In the genomic region with DNA sequence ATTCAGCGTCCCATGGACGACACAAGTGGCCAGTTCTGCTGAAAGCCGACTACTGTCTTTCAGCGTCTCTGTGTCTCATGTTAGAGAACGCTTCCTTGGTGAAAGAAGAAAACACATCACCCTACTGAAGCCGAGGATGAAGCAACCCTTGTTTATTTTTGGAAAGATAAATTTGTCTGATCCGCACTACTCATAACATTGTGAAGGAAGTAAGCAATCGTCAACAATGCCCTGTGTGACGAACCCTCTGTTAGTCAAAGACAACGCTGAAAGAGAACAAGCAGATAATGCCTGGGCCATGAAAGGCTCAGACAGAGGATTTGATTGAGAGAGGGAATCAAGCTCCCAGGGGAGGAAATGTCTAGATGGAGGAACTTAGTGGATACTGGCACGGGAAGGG, we compare ENCODE assay signal across 20 mouse cellular contexts. TPM values are rescaled to one million over a fixed set of nuclear protein-coding genes. Genes with fewer than 3 reads are reported as not detected.
DNase-seq lines count a peak whose midpoint lies in the region; ATAC-seq and TF ChIP-seq lines count a peak whose summit lies in the region.
"Had no signal": no experiment of that assay in that cellular context is flagged by ENCODE, and none has a peak within 500 bp of the region (broad histone marks: within the 10 kb centered on the region; RNA-seq: fewer than 3 reads in every experiment).

No protein-coding gene starts in this region.

- peaks cover 11% of the 10 kb centered on the region for H3K4me1 ChIP-seq in kidney, adult 2 months (ENCODE audit: control insufficient read depth, insufficient read depth, low read length)
- peaks cover 45% of the 10 kb centered on the region for H3K4me1 ChIP-seq in bone marrow macrophage, adult 2 months (ENCODE audit: control insufficient read depth, insufficient read depth, low read length)
- 0 out of 2 replicates have a peak, but pooled peaks cover 3% of the 10 kb centered on the region for H3K4me1 ChIP-seq in stomach, postnatal 0 days (replicated peaks; ENCODE audit: control insufficient read depth, insufficient read depth)
- H3K4me1 ChIP-seq in midbrain, embryonic 13.5 days (replicated peaks), result peaks cover 29% of the 10 kb centered on the region

- TF ChIP-seq CTCF in gastrocnemius, adult 2 months (IDR thresholded peaks at IDR 0.05), result no peak
- no peak for TF ChIP-seq CTCF in kidney, adult 2 months (conservative IDR thresholded peaks at IDR 0.05; ENCODE audit: insufficient read depth, insufficient read length, low read depth, low read length)
- TF ChIP-seq CTCF in bone marrow macrophage, adult 2 months (IDR thresholded peaks at IDR 0.05; ENCODE audit: low read depth, low read length), result no peak
- no peak for TF ChIP-seq CTCF in stomach, postnatal 0 days (IDR thresholded peaks at IDR 0.05; ENCODE audit: low read depth)

- TF ChIP-seq POLR2A in kidney, adult 2 months (IDR thresholded peaks at IDR 0.05; ENCODE audit: low read depth, low read length), result no peak
- no peak for TF ChIP-seq POLR2A in bone marrow macrophage, adult 2 months (IDR thresholded peaks at IDR 0.05; ENCODE audit: borderline replicate concordance, low read depth, low read length)

- no peak for TF ChIP-seq EP300 in stomach, postnatal 0 days (optimal IDR thresholded peaks at IDR 0.05)

- H3K36me3 ChIP-seq in kidney, adult 2 months (ENCODE audit: control insufficient read depth, insufficient read depth, low read length), result no peaks in the 10 kb centered on the region
- H3K36me3 ChIP-seq in stomach, postnatal 0 days (ENCODE audit: control insufficient read depth, insufficient read depth, low read length), result peaks cover 3% of the 10 kb centered on the region; the same call in 1 of the 2 replicates
- H3K36me3 ChIP-seq in midbrain, embryonic 13.5 days, result peaks cover 28% of the 10 kb centered on the region
- H3K36me3 ChIP-seq: G1E had no signal

- ATAC-seq in stomach, postnatal 0 days (ENCODE audit: low FRiP score, low TSS enrichment), result no peak
- no peak for ATAC-seq in midbrain, embryonic 13.5 days
- ATAC-seq: CD4-positive, CD25-positive, alpha-beta regulatory T cell, adult 4 months; forebrain, embryonic 14.5 days; intestine, embryonic 15.5 days had no signal

- intact Hi-C loops in gastrocnemius, adult 2 months (cut with DNase I), result no loop called here

- peak overlapping the region; percentile 35; the same call in 1 of the 2 replicates for H3K27ac ChIP-seq in gastrocnemius, adult 2 months
- 0 out of 2 replicates have a peak overlapping the region, but pooled peaks have one; percentile 22 for H3K27ac ChIP-seq in kidney, adult 2 months (ENCODE audit: insufficient read depth, low read depth, low read length)
- peak overlapping the region; percentile 85 for H3K27ac ChIP-seq in bone marrow macrophage, adult 2 months (ENCODE audit: insufficient read depth, low read depth, low read length)
- peak overlapping the region; percentile 30; the same call in 1 of the 2 replicates for H3K27ac ChIP-seq in stomach, postnatal 0 days (replicated peaks)
- no peak overlapping the region for H3K27ac ChIP-seq in midbrain, embryonic 13.5 days
- H3K27ac ChIP-seq: embryonic facial prominence, embryonic 10.5 days; heart, embryonic 10.5 days; hindbrain, embryonic 10.5 days; hindbrain, embryonic 14.5 days; intestine, embryonic 15.5 days had no signal

- 82% methylated on average over 11 of the region's 11 CpGs for WGBS in kidney, adult 2 months
- WGBS in stomach, postnatal 0 days, result 65% methylated on average over 11 of the region's 11 CpGs
- WGBS in midbrain, embryonic 13.5 days, result 87% methylated on average over 11 of the region's 11 CpGs

- H3K9me3 ChIP-seq in stomach, postnatal 0 days (ENCODE audit: control insufficient read depth, low read length), result no peaks in the 10 kb centered on the region
- no peaks in the 10 kb centered on the region for H3K9me3 ChIP-seq in midbrain, embryonic 13.5 days
- H3K9me3 ChIP-seq: embryonic facial prominence, embryonic 10.5 days; G1E; heart, embryonic 10.5 days; hindbrain, embryonic 10.5 days; intestine, embryonic 15.5 days had no signal

- no peak overlapping the region for H3K4me3 ChIP-seq in gastrocnemius, adult 2 months
- no peak overlapping the region for H3K4me3 ChIP-seq in kidney, adult 2 months (ENCODE audit: insufficient read depth, low read depth, low read length)
- H3K4me3 ChIP-seq in bone marrow macrophage, adult 2 months (ENCODE audit: insufficient read depth, low read length), result no peak overlapping the region
- no peak overlapping the region for H3K4me3 ChIP-seq in stomach, postnatal 0 days (ENCODE audit: low read depth, low read length)
- no peak overlapping the region for H3K4me3 ChIP-seq in midbrain, embryonic 13.5 days (replicated peaks)
- H3K4me3 ChIP-seq: embryonic facial prominence, embryonic 10.5 days; heart, embryonic 10.5 days; hindbrain, embryonic 10.5 days; intestine, embryonic 15.5 days had no signal

- no peak overlapping the region for H3K4me2 ChIP-seq in stomach, postnatal 0 days (replicated peaks; ENCODE audit: low read depth)
- H3K4me2 ChIP-seq in midbrain, embryonic 13.5 days (replicated peaks), result no peak overlapping the region
- H3K4me2 ChIP-seq: hindbrain, embryonic 14.5 days; intestine, embryonic 15.5 days had no signal

- no peak for DNase-seq in gastrocnemius, adult 2 months
- DNase-seq in gastrocnemius, postnatal 10 days, result no peak
- no peak for DNase-seq in kidney, adult 2 months
- no peak for DNase-seq in kidney, adult 18-20 months
- DNase-seq in stomach, postnatal 0 days (ENCODE audit: low spot score), result no peak
- DNase-seq: adrenal gland, adult 8-10 months; B cell, adult 2 months; cerebellum, adult 18-20 months; cerebellum, postnatal 10 days; heart, postnatal 14 days had no signal

- no peak overlapping the region for H3K9ac ChIP-seq in stomach, postnatal 0 days (ENCODE audit: low read length)
- H3K9ac ChIP-seq in midbrain, embryonic 13.5 days (replicated peaks), result no peak overlapping the region
- H3K9ac ChIP-seq: hindbrain, embryonic 14.5 days; intestine, embryonic 15.5 days had no signal

- no peaks in the 10 kb centered on the region for H3K27me3 ChIP-seq in kidney, adult 2 months (replicated peaks; ENCODE audit: control insufficient read depth, insufficient read depth, low read length)
- H3K27me3 ChIP-seq in stomach, postnatal 0 days (ENCODE audit: control insufficient read depth, insufficient read depth, low read length), result no peaks in the 10 kb centered on the region
- H3K27me3 ChIP-seq in midbrain, embryonic 13.5 days, result no peaks in the 10 kb centered on the region
- H3K27me3 ChIP-seq: intestine, embryonic 15.5 days had no signal

RNA-seq across cellular contexts. Expression of a gene that starts 27.0 kb away (rescaled TPM):
- total RNA-seq in gastrocnemius, adult 2 months (2021), result 10 to 100 TPM in 1 of 2 experiments, 1 to 10 TPM in 1; 9.2 to 13.6 TPM
- 10 to 100 TPM; 20.1 to 25.7 TPM for total RNA-seq in gastrocnemius, postnatal 10 days (2021)
- 22.1 and 22.9 TPM in 2 replicates for polyA plus RNA-seq in kidney, adult 2 months (2012; rRNA removed)
- 27.1 and 29.8 TPM in 2 replicates for polyA plus RNA-seq in bone marrow macrophage, adult 2 months (2012; ENCODE audit: insufficient read depth, insufficient read length, missing spikeins)
- 15.6 and 18.0 TPM in 2 replicates for polyA plus RNA-seq in stomach, postnatal 0 days (2015; fragmentation: Nextera tagmentation; extraction: Ambion mirVana)
- polyA plus RNA-seq in midbrain, embryonic 13.5 days (2015; fragmentation: Nextera tagmentation; extraction: Ambion mirVana), result 8.0 and 8.6 TPM in 2 replicates
- polyA plus RNA-seq: G1E had no signal
